Mouse (Mus musculus) C2C12 (cell line): Measurements from ENCODE around the gene Aktip. TPM values are rescaled to one million over a fixed set of nuclear protein-coding genes. Genes with fewer than 3 reads are reported as not detected.

Experiments used
- H3K27me3 ChIP-seq: one replicate; pipeline ENCODE4 v1.6.1; 2011; ENCODE audit not compliant: control insufficient read depth, insufficient read depth, insufficient read length
- H3K36me3 ChIP-seq: one replicate; pipeline ENCODE4 v1.6.1; 2011; ENCODE audit not compliant: control insufficient read depth, insufficient read depth
- H3K4me3 ChIP-seq: one replicate; pipeline ENCODE4 v1.5.1; 2011; ENCODE audit warnings: mild to moderate bottlenecking, control low read depth; ENCODE audit not compliant: poor library complexity, insufficient read depth, severe bottlenecking
- H3K79me2 ChIP-seq: one replicate; pipeline ENCODE4 v1.6.1; 2011; ENCODE audit not compliant: control insufficient read depth, insufficient read depth
- H3K79me3 ChIP-seq: one replicate; pipeline ENCODE4 v1.6.1; 2011; ENCODE audit warnings: low read depth, control low read depth
- H3ac ChIP-seq: one replicate; pipeline ENCODE3; 2011; ENCODE audit warnings: low read depth; ENCODE audit not compliant: control insufficient read depth, insufficient read length
- CEBPB ChIP-seq: IDR thresholded peaks from one replicate; pipeline ENCODE4 v1.6.1; 2011; ENCODE audit warnings: low read depth, mild to moderate bottlenecking, control low read depth, moderate library complexity
- CTCF ChIP-seq: IDR thresholded peaks from one replicate; pipeline ENCODE4 v1.5.1; 2011; ENCODE audit not compliant: control insufficient read depth, insufficient read depth, insufficient read length
- FOSL1 ChIP-seq: IDR thresholded peaks from one replicate; pipeline ENCODE4 v1.8.0; 2011; ENCODE audit warnings: mild to moderate bottlenecking, low read length; ENCODE audit not compliant: poor library complexity, insufficient read depth, severe bottlenecking
- MAX ChIP-seq: IDR thresholded peaks from one replicate; pipeline ENCODE4 v1.6.1; 2011; ENCODE audit warnings: mild to moderate bottlenecking, control low read depth
- MYOD1 ChIP-seq: IDR thresholded peaks from one replicate; pipeline ENCODE4 v1.6.1; 2011; ENCODE audit warnings: low read depth; ENCODE audit not compliant: control insufficient read depth, insufficient read length
- MYOG ChIP-seq: IDR thresholded peaks from one replicate; pipeline ENCODE4 v1.6.1; 2011; ENCODE audit not compliant: control insufficient read depth, insufficient read length; ENCODE audit errors: extremely low read depth
- USF1 ChIP-seq: IDR thresholded peaks from one replicate; pipeline ENCODE4 v1.6.1; 2011; ENCODE audit warnings: low read depth, mild to moderate bottlenecking, control low read depth, moderate library complexity
- polyA plus RNA-seq: library from polyadenylated mRNA; unstranded; fragments of >200 nt; fragmentation: generic; extraction: Trizol; gene quantifications from one replicate; pipeline ENCODE4 v1.2.1, GENCODE M21; 2012; ENCODE audit warnings: missing spikeins

Gene Aktip
- polyA plus RNA-seq, 1 experiment = 13.0 TPM

GRCm38 (mm10) chr8:91170914-91171313 lies 28.9 kb downstream of the Aktip start:
- TF ChIP-seq FOSL1 (no peak), MYOD1 (no peak), MYOG (no peak), CEBPB (no peak), USF1 (no peak), MAX (no peak), CTCF (no peak)
- no peak overlapping the region for H3ac ChIP-seq
- H3K36me3 ChIP-seq = no peaks in the 10 kb centered on the region
- H3K79me2 ChIP-seq = no peaks in the 10 kb centered on the region
- H3K4me3 ChIP-seq = no peak overlapping the region
- no peaks in the 10 kb centered on the region for H3K79me3 ChIP-seq
- no peaks in the 10 kb centered on the region for H3K27me3 ChIP-seq

DNA sequence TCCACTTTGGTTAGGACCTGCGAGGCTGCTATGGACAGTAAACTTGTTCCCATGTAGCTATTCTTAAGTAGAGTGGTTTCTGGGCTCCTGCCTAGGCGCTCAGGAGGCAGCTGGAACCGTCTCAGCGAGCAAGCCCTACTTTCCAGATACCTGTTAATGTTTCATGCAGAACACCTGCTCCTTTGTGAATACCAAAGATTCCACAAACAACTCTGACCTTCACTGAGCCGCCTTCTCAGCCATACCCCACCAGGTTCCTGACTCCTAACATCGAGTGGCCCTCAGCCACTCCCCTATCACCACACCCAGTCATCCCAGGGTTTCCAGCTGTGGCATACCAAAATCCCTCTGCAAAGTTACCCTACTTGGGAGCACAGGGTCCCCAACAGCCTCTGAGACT lies 29.6 kb downstream of the Aktip start:
- H3ac ChIP-seq = no peak overlapping the region
- no peaks in the 10 kb centered on the region for H3K79me3 ChIP-seq
- H3K4me3 ChIP-seq = no peak overlapping the region
- no peaks in the 10 kb centered on the region for H3K36me3 ChIP-seq
- TF ChIP-seq USF1 (no peak), CEBPB (no peak), MYOG (no peak), CTCF (no peak), MAX (no peak), MYOD1 (no peak)
- H3K27me3 ChIP-seq = no peaks in the 10 kb centered on the region
- no peaks in the 10 kb centered on the region for H3K79me2 ChIP-seq

- Histone ChIP-seq H3ac (no peak overlapping the region), H3K27me3 (no peaks in the 10 kb centered on the region), H3K79me3 (no peaks in the 10 kb centered on the region), H3K79me2 (no peaks in the 10 kb centered on the region), H3K4me3 (no peak overlapping the region), H3K36me3 (no peaks in the 10 kb centered on the region)
- TF ChIP-seq MYOG = no peak
- TF ChIP-seq CEBPB = no peak
- TF ChIP-seq CTCF = no peak
- no peak for TF ChIP-seq FOSL1
- TF ChIP-seq USF1 = no peak
- TF ChIP-seq MYOD1 = no peak
- TF ChIP-seq MAX = no peak
Measured at GRCm38 (mm10) chr8:91159959-91160800, 39.6 kb downstream of the Aktip start.

- TF ChIP-seq MYOD1 (no peak), MYOG (no peak), CTCF (no peak), MAX (no peak), USF1 (no peak), CEBPB (no peak), FOSL1 (no peak)
- Histone ChIP-seq H3K4me3 (no peak overlapping the region), H3K36me3 (no peaks in the 10 kb centered on the region), H3ac (no peak overlapping the region), H3K27me3 (no peaks in the 10 kb centered on the region), H3K79me3 (no peaks in the 10 kb centered on the region), H3K79me2 (no peaks in the 10 kb centered on the region)
Measured at GRCm38 (mm10) chr8:91158617-91159016, 41.2 kb downstream of the Aktip start.

- Histone ChIP-seq H3K4me3 (no peak overlapping the region), H3K36me3 (no peaks in the 10 kb centered on the region), H3K27me3 (no peaks in the 10 kb centered on the region), H3K79me3 (no peaks in the 10 kb centered on the region), H3ac (no peak overlapping the region), H3K79me2 (no peaks in the 10 kb centered on the region)
- TF ChIP-seq CTCF (no peak), CEBPB (no peak)
Measured at GRCm38 (mm10) chr8:91154564-91154963, 45.2 kb downstream of the Aktip start.

- H3K36me3 ChIP-seq = no peaks in the 10 kb centered on the region
- H3K79me3 ChIP-seq = no peaks in the 10 kb centered on the region
- no peak overlapping the region for H3ac ChIP-seq
- H3K27me3 ChIP-seq = no peaks in the 10 kb centered on the region
- TF ChIP-seq MYOG (no peak), CEBPB (no peak), CTCF (no peak), FOSL1 (no peak)
- H3K4me3 ChIP-seq = no peak overlapping the region
- no peaks in the 10 kb centered on the region for H3K79me2 ChIP-seq
Measured at GRCm38 (mm10) chr8:91153831-91154230, 45.9 kb downstream of the Aktip start.
